Mouse (Mus musculus) CD4-positive helper T cell, adult 2 months (primary cell): ENCODE results near the gene Dao.

ENCODE experiments used
- DNase-seq: peaks from one replicate; pipeline ENCODE4 v3.0.0-alpha.2; 2012; ENCODE audit warnings: low read depth, missing footprints, low spot score

Dao gene

GRCm38 (mm10) chr5:113983541-113983940, 20.0 kb upstream of the Dao start:
- no peak for DNase-seq

- no peak for DNase-seq
Observed at GRCm38 (mm10) chr5:113984025-113984740, 19.3 kb upstream of the Dao start.

GRCm38 (mm10) chr5:113985737-113986136, 17.8 kb upstream of the Dao start:
- DNase-seq: no peak

- no peak for DNase-seq
Observed at GRCm38 (mm10) chr5:113986182-113986961, 17.1 kb upstream of the Dao start.

GRCm38 (mm10) chr5:113989437-113990024, 14.0 kb upstream of the Dao start:
- DNase-seq: no peak

GRCm38 (mm10) chr5:113990593-113990992, 12.9 kb upstream of the Dao start:
- DNase-seq: no peak

- DNase-seq: no peak
Observed at GRCm38 (mm10) chr5:113991141-113991540, 12.4 kb upstream of the Dao start.

- DNase-seq: peak; percentile 89
Observed at GRCm38 (mm10) chr5:113992339-113992831, 11.1 kb upstream of the Dao start.

GRCm38 (mm10) chr5:113993031-113993486, 10.4 kb upstream of the Dao start:
- peak; percentile 56 for DNase-seq

GRCm38 (mm10) chr5:113993487-113994465, 9.7 kb upstream of the Dao start, which contains the start of gene Ssh1:
TSS of gene Ssh1 (minus strand) at chr5:113993894.
- DNase-seq: peak; percentile 75

GRCm38 (mm10) chr5:113996458-113996857, 7.0 kb upstream of the Dao start:
- DNase-seq: no peak

- no peak for DNase-seq
Observed at GRCm38 (mm10) chr5:113999382-113999781, 4.1 kb upstream of the Dao start.

- no peak for DNase-seq
Observed at GRCm38 (mm10) chr5:114004573-114004972, 1.1 kb downstream of the Dao start.

GRCm38 (mm10) chr5:114005100-114005499, 1.6 kb downstream of the Dao start:
- no peak for DNase-seq

- no peak for DNase-seq
Observed at GRCm38 (mm10) chr5:114006974-114007373, 3.5 kb downstream of the Dao start.

GRCm38 (mm10) chr5:114007753-114008453, 4.4 kb downstream of the Dao start:
- no peak for DNase-seq

GRCm38 (mm10) chr5:114009049-114009448, 5.5 kb downstream of the Dao start:
- no peak for DNase-seq

- no peak for DNase-seq
Observed at GRCm38 (mm10) chr5:114015121-114015520, 11.6 kb downstream of the Dao start.

GRCm38 (mm10) chr5:114024390-114024789, 20.9 kb downstream of the Dao start:
- no peak for DNase-seq

GRCm38 (mm10) chr5:114024885-114025284, 21.4 kb downstream of the Dao start:
- no peak for DNase-seq
